Mouse (Mus musculus) neural tube, embryonic 10.5 days (tissue): ENCODE measurements at regions not wholly inside any gene's neighbourhood (a gene's known extent, or its start where the extent isn't known, plus 50 kb on each side); places are given as distances from the start of the nearest gene placed in this dataset.
"Not testable (repeated sequence)": the region's sequence is repeated elsewhere in the genome, so short reads cannot be mapped to it uniquely, and the experiment has no call there.

Experiments
- DNase-seq: peaks from one replicate; pipeline ENCODE4 v3.0.0-alpha.2; 2017; ENCODE audit warnings: low spot score; ENCODE audit errors: extremely low spot score

- DNase-seq: not testable (repeated sequence)
Observed at GRCm38 (mm10) chr2:160583034-160583433, 62.7 kb upstream of the Top1 start.

GRCm38 (mm10) chr2:160583506-160583905 is 62.2 kb upstream of the Top1 start:
- DNase-seq: no peak

DNA sequence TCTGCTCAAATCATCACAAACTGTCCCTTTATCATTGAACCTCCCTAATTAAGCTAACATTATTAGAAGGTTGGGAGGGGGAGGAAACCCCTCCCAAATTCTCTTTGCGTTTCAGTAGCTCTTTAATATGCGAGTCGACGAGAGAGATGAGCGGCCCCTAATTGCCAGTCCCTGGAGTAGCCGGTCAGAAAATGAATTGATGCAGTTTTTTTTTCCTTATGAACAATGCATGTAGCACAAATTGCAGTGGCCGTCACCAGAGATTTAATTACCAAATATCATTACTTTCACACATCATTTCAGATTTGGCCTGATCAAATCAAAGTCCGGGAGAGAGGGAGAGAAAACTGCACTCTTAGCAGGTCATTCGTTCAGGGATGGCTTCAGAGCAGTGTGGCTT is 61.1 kb upstream of the Top1 start:
- DNase-seq: no peak

DNA sequence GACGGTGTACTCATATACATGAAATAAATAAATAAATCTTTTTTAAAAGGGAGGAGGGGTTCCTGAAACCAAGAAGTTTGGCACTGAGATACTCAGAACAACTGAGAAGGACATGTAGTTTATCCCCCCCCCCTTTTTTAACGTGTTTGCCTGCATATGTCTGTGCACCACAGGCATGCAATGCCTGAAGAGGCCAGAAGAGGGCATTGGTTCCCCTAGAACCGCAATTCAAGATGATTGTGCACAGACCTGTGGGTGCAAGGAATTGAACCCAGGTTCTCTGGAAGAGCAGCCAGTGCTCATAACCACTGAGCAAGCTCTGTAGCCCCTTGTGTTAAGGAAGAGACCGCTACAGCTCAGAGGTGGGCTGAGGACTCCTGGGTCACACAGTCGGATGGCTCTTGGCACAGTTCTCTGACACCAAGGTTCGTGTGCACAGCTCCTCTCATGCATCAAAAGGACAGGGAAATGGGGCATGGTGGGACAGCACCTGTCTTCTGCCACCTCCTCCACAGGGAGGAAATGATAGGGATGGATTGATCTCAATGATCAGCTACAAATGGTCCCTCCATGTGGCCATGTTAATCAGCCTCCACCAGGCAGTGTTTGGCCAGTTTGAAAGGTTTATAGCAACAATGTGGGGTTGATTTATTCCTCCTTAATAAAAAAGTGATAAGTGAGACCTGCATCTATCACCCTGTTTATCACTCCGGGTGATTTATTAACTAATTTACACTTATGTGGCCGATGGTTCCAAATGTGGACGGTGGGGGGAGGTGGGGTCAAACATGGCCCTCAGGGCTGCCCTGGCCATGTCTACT is 58.5 kb upstream of the Top1 start:
- no peak for DNase-seq

- no peak for DNase-seq
Observed at GRCm38 (mm10) chr2:160588401-160588800, 57.3 kb upstream of the Top1 start.

DNA sequence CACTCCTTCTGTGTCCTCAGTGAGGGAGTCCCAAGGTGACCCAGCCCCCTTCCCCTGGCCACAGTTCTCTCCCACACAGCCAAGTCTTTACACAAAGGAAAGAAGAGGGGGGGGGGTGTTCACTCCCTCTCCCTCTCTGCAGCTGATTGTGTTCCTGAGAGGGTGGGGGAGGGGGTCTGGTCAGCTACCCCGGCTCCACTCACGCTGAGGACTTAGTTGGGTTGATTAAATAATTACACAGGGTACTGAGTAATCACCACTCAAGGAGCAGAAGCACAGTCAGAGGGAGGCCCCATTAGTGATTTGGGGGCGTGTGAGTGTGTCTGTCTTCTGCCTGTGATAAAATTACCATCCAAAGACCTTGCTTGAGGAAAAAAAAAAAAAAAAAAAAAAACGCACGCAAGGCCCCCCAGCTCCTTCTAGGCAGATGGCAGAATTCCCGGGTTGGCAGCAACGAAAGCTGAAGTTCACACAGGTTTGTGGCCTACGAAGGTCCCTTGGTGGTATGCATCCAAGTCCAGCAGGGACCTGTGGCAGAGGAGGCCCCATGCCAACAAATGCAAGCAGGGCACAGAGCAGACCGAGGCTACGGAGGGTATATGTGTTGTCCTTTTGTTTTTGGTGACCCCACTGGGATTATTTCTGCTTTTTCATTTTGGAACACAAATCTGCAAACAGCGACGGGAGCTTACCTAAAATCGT is 55.3 kb upstream of the Top1 start:
- DNase-seq: no peak

DNA sequence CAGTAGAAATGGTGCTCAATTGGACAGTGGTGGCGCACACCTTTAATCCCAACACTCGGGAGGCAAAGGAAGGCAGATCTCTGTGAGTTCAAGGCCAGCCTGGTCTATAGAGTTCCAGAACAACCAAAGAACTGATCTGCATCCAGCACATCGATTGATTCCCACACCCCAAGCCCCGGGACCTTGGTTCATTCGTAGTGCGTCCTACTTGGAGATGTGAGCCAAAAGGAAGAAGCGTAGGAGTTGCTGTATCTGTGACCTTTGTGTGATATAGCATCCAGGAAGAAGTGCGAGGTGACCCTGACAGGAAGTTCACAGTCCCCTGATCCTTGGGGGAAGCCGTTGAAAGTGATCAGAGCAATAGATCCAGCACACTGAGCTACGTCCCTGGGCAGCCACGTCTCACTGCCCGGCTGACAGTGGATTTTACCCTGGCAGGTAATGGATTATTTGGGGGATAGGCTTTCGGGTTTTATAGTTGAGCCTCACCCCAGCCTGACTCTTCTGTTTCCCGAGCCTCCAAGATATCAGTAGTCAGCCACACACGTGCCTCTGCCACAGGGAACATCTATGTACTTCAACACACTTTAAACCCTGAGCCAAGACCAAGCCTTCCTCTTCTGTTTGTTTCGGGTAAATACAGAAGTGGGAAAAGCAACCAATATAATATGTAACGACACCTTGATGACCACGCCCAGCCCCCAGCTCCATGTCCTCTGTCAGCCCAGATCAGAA is 54.1 kb upstream of the Top1 start:
- DNase-seq: no peak

GRCm38 (mm10) chr2:160593035-160593434 is 52.7 kb upstream of the Top1 start:
- DNase-seq: peak; percentile 80
